Mouse (Mus musculus) CD4-positive naive resting alpha-beta T cell, adult 57 days (primary cell): ENCODE measurements around the gene Hba-a2. TPM values are rescaled to one million over a fixed set of nuclear protein-coding genes. Genes with fewer than 3 reads are reported as not detected.

Experiments
- total RNA-seq: library from RNA; stranded (reverse); gene quantifications from one replicate; pipeline ENCODE4 v1.2.4, GENCODE M21; 2023

The Hba-a2 gene
- total RNA-seq = 697 TPM

GRCm38 (mm10) chr11:32296203-32296602, at the start of gene Hba-a2:
TSS of gene Hba-a2 (plus strand) at chr11:32296489.

GRCm38 (mm10) chr11:32267188-32267884, 29.0 kb upstream of the Hba-a2 start, which contains the start of gene Nprl3:
TSS of gene Nprl3 (minus strand) at chr11:32267707.

GRCm38 (mm10) chr11:32276347-32276746, 19.9 kb upstream of the Hba-a2 start, which contains the start of gene Hba-x:
TSS of gene Hba-x (plus strand) at chr11:32276400.

GRCm38 (mm10) chr11:32283091-32283777, 13.1 kb upstream of the Hba-a2 start, which contains the start of gene Hba-a1:
TSS of gene Hba-a1 (plus strand) at chr11:32283511.

GRCm38 (mm10) chr11:32286695-32287492, 9.4 kb upstream of the Hba-a2 start, which contains the start of gene Hbq1b:
TSS of gene Hbq1b (plus strand) at chr11:32286965.

GRCm38 (mm10) chr11:32299865-32300264, 3.6 kb downstream of the Hba-a2 start, which contains the start of gene Hbq1a:
TSS of gene Hbq1a (plus strand) at chr11:32300069.

Other genes starting within 250 kb of the Hba-a2 start
- gene Il9r, start 96.2 kb upstream of the Hba-a2 start, total RNA-seq = 2.7 TPM
- 11.6 TPM for gene Snrnp25, start 91.1 kb upstream of the Hba-a2 start, total RNA-seq
- 1.3 TPM for gene Rhbdf1, start 74.2 kb upstream of the Hba-a2 start, total RNA-seq
- 23.2 TPM for gene Mpg, start 70.0 kb upstream of the Hba-a2 start, total RNA-seq
- 62.0 TPM for gene Nprl3, start 28.8 kb upstream of the Hba-a2 start, total RNA-seq
- not detected for gene Hba-x, start 20.1 kb upstream of the Hba-a2 start, total RNA-seq
- gene Hba-a1, start 13.0 kb upstream of the Hba-a2 start, total RNA-seq = 1,092 TPM
- gene Hbq1b, start 9.5 kb upstream of the Hba-a2 start, total RNA-seq = not detected
- gene Hbq1a, start 3.6 kb downstream of the Hba-a2 start, total RNA-seq = not detected
- 0.09 TPM for gene Sh3pxd2b, start 51.3 kb downstream of the Hba-a2 start, total RNA-seq
- 4.3 TPM for gene Ubtd2, start 158.9 kb downstream of the Hba-a2 start, total RNA-seq
- 2.5 TPM for gene Efcab9, start 235.6 kb downstream of the Hba-a2 start, total RNA-seq
- 276 TPM for gene Stk10, start 236.8 kb downstream of the Hba-a2 start, total RNA-seq